ENCODE assay signal across 9 mouse cellular contexts in genomic region chrX:136127744-136128064, GRCm38 (mm10). TPM values are rescaled to one million over a fixed set of nuclear protein-coding genes. Genes with fewer than 3 reads are reported as not detected.
DNase-seq lines count a peak whose midpoint lies in the region; ATAC-seq and TF ChIP-seq lines count a peak whose summit lies in the region.
"Had no signal": no experiment of that assay in that cellular context is flagged by ENCODE, and none has a peak within 500 bp of the region (broad histone marks: within the 10 kb centered on the region; RNA-seq: fewer than 3 reads in every experiment).

No protein-coding gene starts in this region.

- intact Hi-C loops in heart, postnatal 10 days (cut with DNase I) = loop anchor here (5.0 kb wide), 1 partner anchor 195 kb away; no protein-coding TSS in a partner anchor

- H3K4me1 ChIP-seq in ES-Bruce4 (ENCODE audit: control insufficient read depth, insufficient read depth, low read length) = no peaks in the 10 kb centered on the region
- H3K4me1 ChIP-seq: midbrain, embryonic 12.5 days had no signal

- peak; percentile 18 to 54 for DNase-seq in heart, postnatal 10 days
- DNase-seq in heart, adult 8-10 months (ENCODE audit: low spot score) = no peak
- peak; percentile 73 for DNase-seq in brain, adult 2 months (ENCODE audit: low read depth, low spot score)
- peak; percentile 35 to 62 for DNase-seq in layer of hippocampus, postnatal 25 days (ENCODE audit: extremely low spot score in 1 of 2, low spot score in 1 of 2)
- DNase-seq in lung, postnatal 4 days = peak; percentile 32 to 45
- peak; percentile 63 for DNase-seq in thymus, postnatal 4 days

- TF ChIP-seq CTCF in ES-Bruce4 (IDR thresholded peaks at IDR 0.05; ENCODE audit: low read depth, low read length) = peak; percentile 26

- H3K27me3 ChIP-seq in ES-Bruce4 (ENCODE audit: control insufficient read depth, insufficient read depth, low read length, poor library complexity, severe bottlenecking) = no peaks in the 10 kb centered on the region
- H3K27me3 ChIP-seq: midbrain, embryonic 12.5 days had no signal

- H3K4me3 ChIP-seq in ES-Bruce4 (ENCODE audit: low read depth, low read length) = no peak overlapping the region
- H3K4me3 ChIP-seq: midbrain, embryonic 12.5 days had no signal

- no peaks in the 10 kb centered on the region for H3K9me3 ChIP-seq in ES-Bruce4 (replicated peaks; ENCODE audit: control insufficient read depth, insufficient read depth, low read length, poor library complexity, severe bottlenecking)
- H3K9me3 ChIP-seq: midbrain, embryonic 12.5 days had no signal

- TF ChIP-seq POLR2A in ES-Bruce4 (IDR thresholded peaks at IDR 0.05; ENCODE audit: insufficient read depth, low read length) = no peak

- H3K9ac ChIP-seq in ES-Bruce4 (ENCODE audit: low read depth, poor library complexity, severe bottlenecking) = no peak overlapping the region
- H3K9ac ChIP-seq: midbrain, embryonic 12.5 days had no signal

- no peak overlapping the region for H3K27ac ChIP-seq in ES-Bruce4 (ENCODE audit: insufficient read depth, low read length)
- H3K27ac ChIP-seq: midbrain, embryonic 12.5 days had no signal

- ATAC-seq in erythroid progenitor cell, adult 5-6 weeks (replicated peaks; ENCODE audit: low FRiP score, poor library complexity, severe bottlenecking) = peak; percentile 87

- no peak for TF ChIP-seq EP300 in ES-Bruce4 (IDR thresholded peaks at IDR 0.05; ENCODE audit: insufficient read depth, low read depth, low read length)

- no peaks in the 10 kb centered on the region for H3K36me3 ChIP-seq in ES-Bruce4 (ENCODE audit: control insufficient read depth, insufficient read depth, low read length, poor library complexity, severe bottlenecking)
- H3K36me3 ChIP-seq: midbrain, embryonic 12.5 days had no signal

RNA-seq across cellular contexts. Expression of gene Bex4, which starts 11.1 kb away (rescaled TPM):
- 1 to 10 TPM; 5.1 to 8.4 TPM for total RNA-seq in heart, postnatal 10 days (2021)
- 1 to 10 TPM in 2 of 4 experiments, under 1 TPM in 1, not detected in 1; 0.88 to 1.5 (median 1.5) TPM for total RNA-seq in heart, adult 8-10 months (2022)
- 212 and 219 TPM in 2 replicates for polyA plus RNA-seq in ES-Bruce4 (2011; ENCODE audit: insufficient read depth, insufficient read length, low read depth, missing spikeins)
- total RNA-seq in erythroid progenitor cell, adult 5-6 weeks (2015; ENCODE audit: low replicate concordance) = 23.4 and 65.0 TPM in 2 replicates
- total RNA-seq in erythroid progenitor cell, adult 5-6 weeks (2017; ENCODE audit: low replicate concordance) = 35.6 and 40.6 TPM in 2 replicates
- total RNA-seq in layer of hippocampus, postnatal 25 days (2021) = 10 to 100 TPM; 21.0 to 22.0 TPM

RNA-seq across cellular contexts. Expression of gene Nxf3, which starts 42.6 kb away (rescaled TPM):
- not detected for total RNA-seq in heart, postnatal 10 days (2021)
- total RNA-seq in heart, adult 8-10 months (2022) = under 1 TPM in 1 of 4 experiments, not detected in 3; 0.08 TPM
- 0.40 TPM in 1 of 2 replicates, not detected in the other for polyA plus RNA-seq in ES-Bruce4 (2011; ENCODE audit: insufficient read depth, insufficient read length, low read depth, missing spikeins)
- total RNA-seq in erythroid progenitor cell, adult 5-6 weeks (2015; ENCODE audit: low replicate concordance) = 3.4 TPM in 1 of 2 replicates, not detected in the other
- total RNA-seq in erythroid progenitor cell, adult 5-6 weeks (2017; ENCODE audit: low replicate concordance) = 1.8 TPM in 1 of 2 replicates, not detected in the other
- not detected for total RNA-seq in layer of hippocampus, postnatal 25 days (2021)
- polyA plus RNA-seq: midbrain, embryonic 12.5 days had no signal

RNA-seq across cellular contexts. Expression of gene Tceal8, which starts 44.4 kb away (rescaled TPM):
- total RNA-seq in heart, postnatal 10 days (2021) = 10 to 100 TPM; 57.8 to 61.6 TPM
- total RNA-seq in heart, adult 8-10 months (2022) = 10 to 100 TPM in 3 of 4 experiments, 1 to 10 TPM in 1; 7.5 to 15.7 (median 13.2) TPM
- polyA plus RNA-seq in ES-Bruce4 (2011; ENCODE audit: insufficient read depth, insufficient read length, low read depth, missing spikeins) = 196 and 214 TPM in 2 replicates
- total RNA-seq in erythroid progenitor cell, adult 5-6 weeks (2015; ENCODE audit: low replicate concordance) = 27.0 and 72.5 TPM in 2 replicates
- 53.2 and 63.0 TPM in 2 replicates for total RNA-seq in erythroid progenitor cell, adult 5-6 weeks (2017; ENCODE audit: low replicate concordance)
- total RNA-seq in layer of hippocampus, postnatal 25 days (2021) = 10 to 100 TPM; 36.6 to 42.7 TPM

RNA-seq across cellular contexts. Expression of gene Bex2, which starts 59.7 kb away (rescaled TPM):
- total RNA-seq in heart, postnatal 10 days (2021) = 1 to 10 TPM in 1 of 2 experiments, under 1 TPM in 1; 0.31 to 1.2 TPM
- not detected for total RNA-seq in heart, adult 8-10 months (2022)
- 42.4 and 46.5 TPM in 2 replicates for polyA plus RNA-seq in ES-Bruce4 (2011; ENCODE audit: insufficient read depth, insufficient read length, low read depth, missing spikeins)
- not detected in 2 replicates for total RNA-seq in erythroid progenitor cell, adult 5-6 weeks (2015; ENCODE audit: low replicate concordance)
- total RNA-seq in erythroid progenitor cell, adult 5-6 weeks (2017; ENCODE audit: low replicate concordance) = not detected in 2 replicates
- total RNA-seq in layer of hippocampus, postnatal 25 days (2021) = 100 to 1,000 TPM; 365 to 377 TPM
